Mouse (Mus musculus) limb, embryonic 13.5 days (tissue): Measurements from ENCODE around the gene Gpr173. TPM values are rescaled to one million over a fixed set of nuclear protein-coding genes. Genes with fewer than 3 reads are reported as not detected.
A peak's percentile ranks its signal among the peaks of the same experiment; 100 is the strongest.
"Not testable (repeated sequence)": the region's sequence is repeated elsewhere in the genome, so short reads cannot be mapped to it uniquely, and the experiment has no call there.

ENCODE experiments used
- ATAC-seq: fragments of 200-750 bp; cut with Nextera tagmentation; 2 replicates; pipeline ENCODE4 v1.8.0; 2017; ENCODE audit warnings: low read depth, moderate number of reproducible peaks, moderate TSS enrichment; ENCODE audit not compliant: low FRiP score
- H3K27ac ChIP-seq: fragments of 300-500 bp; sonication (generic); 2 replicates; pipeline ENCODE4 v1.5.1; 2015; ENCODE audit warnings: inconsistent platforms, mild to moderate bottlenecking, moderate library complexity
- H3K27me3 ChIP-seq: fragments of 300-500 bp; sonication (generic); 2 replicates; pipeline ENCODE4 v1.6.1; 2015; ENCODE audit warnings: mild to moderate bottlenecking, inconsistent platforms
- H3K36me3 ChIP-seq: fragments of 300-500 bp; sonication (generic); 2 replicates; pipeline ENCODE4 v1.6.1; 2015; ENCODE audit warnings: inconsistent platforms, mild to moderate bottlenecking, moderate library complexity
- H3K4me1 ChIP-seq: fragments of 300-500 bp; sonication (generic); 2 replicates; pipeline ENCODE4 v1.6.1; 2015; ENCODE audit warnings: inconsistent platforms
- H3K4me2 ChIP-seq: fragments of 300-500 bp; sonication (generic); replicated peaks from 2 replicates; pipeline ENCODE4 v1.6.1; 2015; ENCODE audit warnings: inconsistent platforms, mild to moderate bottlenecking, moderate library complexity
- H3K4me3 ChIP-seq: fragments of 300-500 bp; sonication (generic); 2 replicates; pipeline ENCODE4 v1.5.1; 2015; ENCODE audit warnings: moderate library complexity, mild to moderate bottlenecking, inconsistent platforms
- H3K9ac ChIP-seq: fragments of 300-500 bp; sonication (generic); 2 replicates; pipeline ENCODE4 v1.6.1; 2015; ENCODE audit warnings: mild to moderate bottlenecking, inconsistent platforms
- H3K9me3 ChIP-seq: fragments of 300-500 bp; sonication (generic); 2 replicates; pipeline ENCODE4 v1.6.1; 2016; ENCODE audit warnings: inconsistent platforms
- WGBS: fragments of 180-500 bp; shearing (Covaris S2); methylation state at CpG from one replicate; pipeline ENCODE4 v1.1.7; 2015; 5-methylcytosine and 5-hydroxymethylcytosine counted together
- polyA plus RNA-seq: library from polyadenylated mRNA; unstranded; fragments of >200 nt; fragmentation: Nextera tagmentation; extraction: Ambion mirVana; gene quantifications from 2 replicates; pipeline ENCODE4 v1.2.1, GENCODE M21; 2015

Gpr173 gene
- polyA plus RNA-seq, 1 experiment from 2014 or later: 5.2 TPM

GRCm38 (mm10) chrX:152336546-152337332, 31.8 kb downstream of the Gpr173 start:
- H3K36me3 ChIP-seq: peaks cover 26% of the 10 kb centered on the region
- no peaks in the 10 kb centered on the region for H3K9me3 ChIP-seq
- H3K4me1 ChIP-seq: peaks cover 16% of the 10 kb centered on the region; the same call in 1 of the 2 replicates
- H3K27ac ChIP-seq: peak overlapping the region; percentile 93
- peak; percentile 100 for ATAC-seq
- peak overlapping the region; percentile 35 for H3K4me3 ChIP-seq
- 13% methylated on average over 33 of the region's 33 CpGs for WGBS
- H3K27me3 ChIP-seq: peaks cover 43% of the 10 kb centered on the region
- H3K4me2 ChIP-seq: peak overlapping the region; percentile 58
- H3K9ac ChIP-seq: peak overlapping the region; percentile 66

DNA sequence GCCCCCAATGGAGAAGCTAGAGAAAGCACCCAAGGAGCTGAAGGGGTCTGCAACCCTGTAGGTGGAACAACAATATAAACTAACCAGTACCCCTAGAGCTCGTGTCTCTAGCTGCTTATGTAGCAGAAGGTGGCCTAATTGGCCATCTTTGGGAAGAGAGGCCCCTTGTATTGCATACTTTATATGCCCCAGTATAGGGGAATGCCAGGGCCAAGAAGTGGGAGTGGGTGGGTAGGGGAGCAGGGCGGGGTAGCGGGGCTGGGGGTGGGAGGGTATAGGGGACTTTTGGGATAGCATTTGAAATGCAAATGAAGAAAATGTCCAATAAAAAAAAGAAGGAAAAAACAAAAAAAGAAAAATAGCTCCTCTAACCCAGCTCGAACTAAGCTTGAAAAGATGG, 32.4 kb downstream of the Gpr173 start:
- H3K4me3 ChIP-seq, H3K9ac ChIP-seq, H3K27ac ChIP-seq, H3K9me3 ChIP-seq: not testable (repeated sequence)
- 41% methylated on average over 4 of the region's 4 CpGs for WGBS
- ATAC-seq: peak; percentile 26; the same call in 1 of the 2 replicates
- H3K4me1 ChIP-seq: peaks cover 14% of the 10 kb centered on the region; the same call in 1 of the 2 replicates
- H3K27me3 ChIP-seq: peaks cover 36% of the 10 kb centered on the region
- H3K4me2 ChIP-seq: peak overlapping the region; percentile 41
- peaks cover 26% of the 10 kb centered on the region for H3K36me3 ChIP-seq

DNA sequence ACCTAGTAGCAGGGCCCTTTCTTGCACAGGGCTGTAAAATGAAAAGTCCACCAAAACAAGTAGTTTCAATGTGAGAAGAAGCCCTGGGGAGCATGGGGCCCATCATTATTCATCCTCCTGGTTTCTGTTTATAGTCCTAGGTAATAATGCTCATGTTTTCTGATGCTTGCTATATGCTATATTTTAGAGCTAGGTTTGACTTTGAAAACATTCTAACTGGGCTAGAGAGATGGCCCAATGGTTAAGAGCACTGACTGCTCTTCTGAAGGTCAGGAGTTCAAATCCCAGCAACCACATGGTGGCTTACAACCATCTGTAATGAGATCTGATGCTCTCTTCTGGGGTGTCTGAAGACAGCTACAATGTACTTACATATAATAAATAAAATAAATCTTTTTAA, 39.1 kb downstream of the Gpr173 start:
- H3K36me3 ChIP-seq, H3K9me3 ChIP-seq, H3K9ac ChIP-seq, H3K4me1 ChIP-seq, H3K27ac ChIP-seq, H3K4me3 ChIP-seq, H3K4me2 ChIP-seq, ATAC-seq: not testable (repeated sequence)
- peaks cover 37% of the 10 kb centered on the region; the same call in 1 of the 2 replicates for H3K27me3 ChIP-seq

- H3K4me2 ChIP-seq: peak overlapping the region; percentile 64
- ATAC-seq: peak; percentile 49; the same call in 1 of the 2 replicates
Observed at GRCm38 (mm10) chrX:152327689-152328052, 40.8 kb downstream of the Gpr173 start.

DNA sequence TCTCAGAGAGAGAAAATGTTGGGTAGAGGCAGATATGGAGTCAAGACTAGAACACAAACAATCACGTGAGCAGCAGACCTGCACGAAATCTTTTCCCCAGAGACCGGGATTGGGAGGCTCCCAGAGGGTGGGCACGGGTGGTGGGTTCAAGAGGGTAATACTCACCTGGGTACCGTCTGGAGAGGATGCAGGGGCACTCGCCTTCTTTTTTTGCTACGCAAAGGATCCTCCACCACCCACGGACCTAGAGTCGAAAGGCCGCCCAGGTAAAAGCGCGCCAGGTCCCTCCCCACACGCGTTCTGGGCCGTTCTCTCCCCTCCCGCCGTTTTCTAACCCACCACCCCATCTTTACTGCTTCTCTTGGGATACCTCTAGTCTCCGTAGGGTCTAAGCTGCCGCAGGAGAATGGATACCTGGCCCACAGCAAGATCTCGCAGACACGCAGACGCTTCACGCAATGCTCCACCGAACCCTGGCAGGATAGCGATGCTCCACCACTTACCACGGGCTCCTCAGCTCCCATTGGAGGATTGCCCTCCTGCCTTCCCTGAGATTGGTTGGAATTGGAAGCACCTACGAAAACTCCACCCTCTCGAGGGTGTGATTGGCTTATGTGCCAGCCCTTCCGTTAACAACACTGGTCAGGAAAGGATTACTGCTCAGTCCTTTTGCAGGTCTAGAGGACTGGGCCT, 41.4 kb downstream of the Gpr173 start, which contains the start of gene Kantr:
Gene Kantr (minus strand): TSS at position 500 of the 693 bp plus-strand sequence.
- no peaks in the 10 kb centered on the region for H3K36me3 ChIP-seq
- H3K4me3 ChIP-seq: peak within 1 kb of the TSS; percentile 57
- peaks cover 4% of the 10 kb centered on the region; the same call in 1 of the 2 replicates for H3K4me1 ChIP-seq
- peak within 1 kb of the TSS; percentile 64 for H3K4me2 ChIP-seq
- WGBS: 11% methylated on average over 29 of the region's 29 CpGs
- peak within 1 kb of the TSS; percentile 75 for H3K9ac ChIP-seq
- ATAC-seq: peak; percentile 99
- peaks cover 35% of the 10 kb centered on the region; the same call in 1 of the 2 replicates for H3K27me3 ChIP-seq
- H3K27ac ChIP-seq: peak within 1 kb of the TSS; percentile 44; the same call in 1 of the 2 replicates
- H3K9me3 ChIP-seq: no peaks in the 10 kb centered on the region

More at GRCm38 (mm10) chrX:152327689-152328052, 40.8 kb downstream of the Gpr173 start:
- Histone ChIP-seq H3K36me3 (no peaks in the 10 kb centered on the region), H3K27me3 (peaks cover 35% of the 10 kb centered on the region; the same call in 1 of the 2 replicates), H3K4me3 (peak overlapping the region; percentile 57), H3K9me3 (no peaks in the 10 kb centered on the region), H3K27ac (peak overlapping the region; percentile 44; the same call in 1 of the 2 replicates), H3K9ac (peak overlapping the region; percentile 35; the same call in 1 of the 2 replicates), H3K4me1 (peaks cover 4% of the 10 kb centered on the region; the same call in 1 of the 2 replicates)
- WGBS: 17% methylated on average over 8 of the region's 8 CpGs

DNA sequence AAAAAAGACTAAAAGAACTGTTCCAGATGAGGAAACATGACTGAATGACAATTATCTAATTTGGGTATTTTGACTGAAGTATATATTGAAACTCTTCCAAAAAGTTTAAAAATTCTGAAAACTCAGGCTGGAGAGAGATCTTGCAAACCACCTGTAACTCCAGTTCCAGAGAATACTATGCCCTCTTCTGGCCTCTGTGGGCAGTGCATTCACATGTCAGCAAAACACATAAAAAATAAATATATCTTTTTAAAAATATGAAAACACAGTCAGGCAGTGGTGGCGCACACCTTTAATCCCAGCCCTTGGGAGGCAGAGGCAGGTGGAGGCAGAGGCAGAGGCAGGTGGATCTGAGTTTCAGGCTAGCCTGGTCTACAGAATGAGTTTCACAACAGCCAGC, 44.9 kb downstream of the Gpr173 start:
- 96% methylated on average over 1 of the region's 1 CpGs for WGBS
- Histone ChIP-seq H3K9ac (no peak overlapping the region), H3K4me2 (no peak overlapping the region), H3K4me1 (peaks cover 4% of the 10 kb centered on the region; the same call in 1 of the 2 replicates), H3K27me3 (peaks cover 28% of the 10 kb centered on the region; the same call in 1 of the 2 replicates), H3K9me3 (no peaks in the 10 kb centered on the region), H3K27ac (no peak overlapping the region), H3K36me3 (no peaks in the 10 kb centered on the region; the same call in 1 of the 2 replicates), H3K4me3 (no peak overlapping the region)
- ATAC-seq: no peak

- H3K4me1 ChIP-seq: peaks cover 4% of the 10 kb centered on the region; the same call in 1 of the 2 replicates
- ATAC-seq: no peak
- H3K9ac ChIP-seq: no peak overlapping the region
- H3K27ac ChIP-seq: no peak overlapping the region
- no peaks in the 10 kb centered on the region for H3K9me3 ChIP-seq
- peaks cover 27% of the 10 kb centered on the region; the same call in 1 of the 2 replicates for H3K27me3 ChIP-seq
- no peak overlapping the region for H3K4me3 ChIP-seq
- 34% methylated on average over 2 of the region's 2 CpGs for WGBS
- no peaks in the 10 kb centered on the region; the same call in 1 of the 2 replicates for H3K36me3 ChIP-seq
- H3K4me2 ChIP-seq: no peak overlapping the region
Observed at GRCm38 (mm10) chrX:152322776-152323175, 45.7 kb downstream of the Gpr173 start.

GRCm38 (mm10) chrX:152320535-152320934, 48.0 kb downstream of the Gpr173 start:
- WGBS: 78% methylated on average over 4 of the region's 4 CpGs
- peaks cover 13% of the 10 kb centered on the region; the same call in 1 of the 2 replicates for H3K27me3 ChIP-seq
- no peaks in the 10 kb centered on the region for H3K9me3 ChIP-seq
- no peak overlapping the region for H3K4me2 ChIP-seq
- H3K36me3 ChIP-seq: no peaks in the 10 kb centered on the region; the same call in 1 of the 2 replicates
- H3K27ac ChIP-seq: no peak overlapping the region
- H3K4me3 ChIP-seq: no peak overlapping the region
- no peak overlapping the region for H3K9ac ChIP-seq
- ATAC-seq: no peak
- H3K4me1 ChIP-seq: no peaks in the 10 kb centered on the region

GRCm38 (mm10) chrX:152307942-152308341, 60.6 kb downstream of the Gpr173 start:
- no peaks in the 10 kb centered on the region for H3K4me1 ChIP-seq
- 0 out of 2 replicates have a peak, but pooled peaks have one; percentile 32 for ATAC-seq
- no peaks in the 10 kb centered on the region for H3K9me3 ChIP-seq
- no peak overlapping the region for H3K9ac ChIP-seq
- peaks cover 11% of the 10 kb centered on the region; the same call in 1 of the 2 replicates for H3K27me3 ChIP-seq
- WGBS: 71% methylated on average over 2 of the region's 2 CpGs
- no peak overlapping the region for H3K4me2 ChIP-seq
- no peak overlapping the region for H3K4me3 ChIP-seq
- H3K27ac ChIP-seq: no peak overlapping the region
- peaks cover 4% of the 10 kb centered on the region; the same call in 1 of the 2 replicates for H3K36me3 ChIP-seq

GRCm38 (mm10) chrX:152307371-152307770, 61.1 kb downstream of the Gpr173 start:
- H3K9ac ChIP-seq: no peak overlapping the region
- H3K4me1 ChIP-seq: no peaks in the 10 kb centered on the region
- ATAC-seq: no peak

DNA sequence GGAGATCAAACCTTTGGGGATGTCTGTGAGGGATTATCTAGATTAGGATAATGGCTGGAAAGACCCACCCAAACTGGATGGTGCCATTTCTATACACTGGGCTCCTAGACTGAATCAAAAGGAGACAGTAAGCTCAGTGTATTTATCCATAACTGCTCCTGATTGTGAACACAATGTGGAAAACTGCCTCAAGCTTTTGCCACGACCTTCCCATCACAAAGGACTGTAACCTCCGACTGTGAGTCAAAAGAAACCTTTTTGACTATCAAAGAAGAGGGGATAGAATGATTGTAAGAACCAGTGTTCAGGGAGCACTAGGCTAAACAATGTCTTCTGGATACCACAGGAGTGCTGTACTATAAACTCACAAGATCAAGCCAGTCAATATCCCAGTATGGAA, 62.3 kb downstream of the Gpr173 start:
- peaks cover 4% of the 10 kb centered on the region; the same call in 1 of the 2 replicates for H3K36me3 ChIP-seq
- no peaks in the 10 kb centered on the region for H3K9me3 ChIP-seq
- peaks cover 14% of the 10 kb centered on the region; the same call in 1 of the 2 replicates for H3K27me3 ChIP-seq
- no peak overlapping the region for H3K4me3 ChIP-seq
- ATAC-seq: no peak
- no peaks in the 10 kb centered on the region for H3K4me1 ChIP-seq
- no peak overlapping the region for H3K9ac ChIP-seq
- no peak overlapping the region for H3K27ac ChIP-seq
- 65% methylated on average over 2 of the region's 2 CpGs for whole genome bisulfite sequencing
- H3K4me2 ChIP-seq: no peak overlapping the region

More at GRCm38 (mm10) chrX:152307371-152307770, 61.1 kb downstream of the Gpr173 start:
- Histone ChIP-seq H3K27me3 (peaks cover 11% of the 10 kb centered on the region; the same call in 1 of the 2 replicates), H3K4me3 (no peak overlapping the region), H3K9me3 (no peaks in the 10 kb centered on the region), H3K27ac (no peak overlapping the region), H3K36me3 (peaks cover 4% of the 10 kb centered on the region; the same call in 1 of the 2 replicates), H3K4me2 (no peak overlapping the region)
